Mouse (Mus musculus) limb, embryonic 14.5 days (tissue): ENCODE data around the gene Pkig. TPM values are rescaled to one million over a fixed set of nuclear protein-coding genes. Genes with fewer than 3 reads are reported as not detected.

Source experiments
- ATAC-seq: fragments of 200-750 bp; cut with Nextera tagmentation; 2 replicates; pipeline ENCODE4 v1.8.0; 2017; ENCODE audit warnings: low read depth, moderate number of reproducible peaks, moderate TSS enrichment; ENCODE audit not compliant: low FRiP score
- DNase-seq: peaks from one replicate; pipeline ENCODE4 v3.0.0-alpha.2; 2015; ENCODE audit warnings: low spot score
- H3K27ac ChIP-seq: fragments of 300-500 bp; sonication (generic); replicated peaks from 2 replicates; pipeline ENCODE4 v1.5.1; 2014; ENCODE audit warnings: low read depth, mild to moderate bottlenecking, low read length, moderate library complexity, mixed read lengths
- H3K27me3 ChIP-seq: fragments of 300-500 bp; sonication (generic); 2 replicates; pipeline ENCODE4 v1.6.1; 2014; ENCODE audit warnings: low read length, mixed read lengths; ENCODE audit not compliant: control insufficient read depth, insufficient read depth
- H3K36me3 ChIP-seq: fragments of 300-500 bp; sonication (generic); 2 replicates; pipeline ENCODE4 v1.6.1; 2014; ENCODE audit warnings: mild to moderate bottlenecking, low read length, moderate library complexity, mixed read lengths; ENCODE audit not compliant: control insufficient read depth, insufficient read depth
- H3K4me1 ChIP-seq: fragments of 300-500 bp; sonication (generic); 2 replicates; pipeline ENCODE4 v1.6.1; 2014; ENCODE audit warnings: antibody characterized with exemption, low read length, mixed read lengths; ENCODE audit not compliant: control insufficient read depth, insufficient read depth
- H3K4me2 ChIP-seq: fragments of 300-500 bp; sonication (generic); replicated peaks from 2 replicates; pipeline ENCODE4 v1.6.1; 2014; ENCODE audit warnings: low read depth, mild to moderate bottlenecking, low read length, moderate library complexity; ENCODE audit not compliant: severe bottlenecking
- H3K4me3 ChIP-seq: fragments of 300-500 bp; sonication (generic); replicated peaks from 2 replicates; pipeline ENCODE4 v1.5.1; 2014; ENCODE audit warnings: low read length
- H3K9ac ChIP-seq: fragments of 300-500 bp; sonication (generic); 2 replicates; pipeline ENCODE4 v1.6.1; 2014; ENCODE audit warnings: mild to moderate bottlenecking, low read depth, low read length, moderate library complexity; ENCODE audit not compliant: severe bottlenecking
- H3K9me3 ChIP-seq: fragments of 300-500 bp; sonication (generic); 2 replicates; pipeline ENCODE4 v1.6.1; 2016; ENCODE audit warnings: low read length; ENCODE audit not compliant: control insufficient read depth
- POLR2A ChIP-seq: fragments of 200-500 bp; IDR thresholded peaks from 2 replicates; pipeline ENCODE4 v1.8.0; 2012; ENCODE audit warnings: inconsistent platforms, mild to moderate bottlenecking, moderate library complexity, borderline replicate concordance; ENCODE audit not compliant: insufficient read depth, insufficient read length; ENCODE audit errors: extremely low read depth
- WGBS: fragments of 180-500 bp; shearing (Covaris S2); extraction: QIAGEN DNeasy Blood & Tissue Kit; methylation state at CpG from one replicate; pipeline ENCODE4 v1.1.7; 2014; 5-methylcytosine and 5-hydroxymethylcytosine counted together
- polyA plus RNA-seq, 2 experiments: library from polyadenylated mRNA; depleted of rRNA in 1 of 2; stranded (reverse) in 1 of 2; unstranded in 1 of 2; fragments of >200 nt; fragmentation: Nextera tagmentation in 1 of 2; extraction: Ambion mirVana in 1 of 2; gene quantifications; 2 replicates each; pipeline versions ENCODE4 v1.2.1 to v1.2.3; 2012 to 2014

The Pkig gene
- polyA plus RNA-seq, 2 experiments: 76.1 to 133 TPM

- WGBS: 90% methylated on average over 4 of the region's 4 CpGs
- H3K36me3 ChIP-seq: peaks cover 49% of the 10 kb centered on the region
- no peak for TF ChIP-seq POLR2A
- no peaks in the 10 kb centered on the region for H3K9me3 ChIP-seq
- no peaks in the 10 kb centered on the region for H3K4me1 ChIP-seq
- H3K27me3 ChIP-seq: no peaks in the 10 kb centered on the region
- DNase-seq (no peak), ATAC-seq (no peak)
- H3K4me2 ChIP-seq: no peak overlapping the region
- H3K4me3 ChIP-seq: no peak overlapping the region
- no peak overlapping the region for H3K9ac ChIP-seq
- no peak overlapping the region for H3K27ac ChIP-seq
Measured at GRCm38 (mm10) chr2:163728300-163728699, 70.1 kb downstream of the Pkig start.

GRCm38 (mm10) chr2:163732021-163732420 lies 73.8 kb downstream of the Pkig start:
- H3K9me3 ChIP-seq: no peaks in the 10 kb centered on the region
- WGBS: 89% methylated on average over 11 of the region's 11 CpGs
- no peak for DNase-seq
- H3K4me3 ChIP-seq: no peak overlapping the region
- no peaks in the 10 kb centered on the region for H3K27me3 ChIP-seq
- H3K27ac ChIP-seq: no peak overlapping the region
- H3K36me3 ChIP-seq: peaks cover 30% of the 10 kb centered on the region
- ATAC-seq: no peak
- TF ChIP-seq POLR2A: no peak
- H3K4me2 ChIP-seq: no peak overlapping the region
- H3K4me1 ChIP-seq: no peaks in the 10 kb centered on the region
- H3K9ac ChIP-seq: no peak overlapping the region

GRCm38 (mm10) chr2:163735163-163735562 lies 77.0 kb downstream of the Pkig start:
- Histone ChIP-seq H3K27ac (no peak overlapping the region), H3K4me2 (no peak overlapping the region), H3K36me3 (peaks cover 13% of the 10 kb centered on the region), H3K27me3 (no peaks in the 10 kb centered on the region), H3K9me3 (no peaks in the 10 kb centered on the region), H3K4me1 (no peaks in the 10 kb centered on the region), H3K9ac (no peak overlapping the region), H3K4me3 (no peak overlapping the region)
- TF ChIP-seq POLR2A: no peak
- WGBS: 92% methylated on average over 9 of the region's 9 CpGs
- DNase-seq (no peak), ATAC-seq (no peak)

- Histone ChIP-seq H3K27ac (no peak overlapping the region), H3K4me3 (no peak overlapping the region), H3K4me2 (no peak overlapping the region), H3K36me3 (peaks cover 8% of the 10 kb centered on the region), H3K9me3 (no peaks in the 10 kb centered on the region), H3K4me1 (no peaks in the 10 kb centered on the region), H3K9ac (no peak overlapping the region), H3K27me3 (no peaks in the 10 kb centered on the region)
- no peak for TF ChIP-seq POLR2A
- WGBS: 77% methylated on average over 6 of the region's 6 CpGs
- no peak for ATAC-seq
- no peak for DNase-seq
Measured at GRCm38 (mm10) chr2:163735980-163736379, 77.8 kb downstream of the Pkig start.

- TF ChIP-seq POLR2A: no peak
- H3K27me3 ChIP-seq: no peaks in the 10 kb centered on the region
- 80% methylated on average over 5 of the region's 5 CpGs for WGBS
- no peaks in the 10 kb centered on the region for H3K36me3 ChIP-seq
- H3K9ac ChIP-seq: no peak overlapping the region
- no peaks in the 10 kb centered on the region for H3K9me3 ChIP-seq
- ATAC-seq (no peak), DNase-seq (no peak)
- no peak overlapping the region for H3K4me3 ChIP-seq
- no peaks in the 10 kb centered on the region for H3K4me1 ChIP-seq
- no peak overlapping the region for H3K27ac ChIP-seq
- H3K4me2 ChIP-seq: no peak overlapping the region
Measured at GRCm38 (mm10) chr2:163742656-163743055, 84.5 kb downstream of the Pkig start.

- DNase-seq (no peak), ATAC-seq (no peak)
- no peak overlapping the region for H3K27ac ChIP-seq
- H3K4me1 ChIP-seq: no peaks in the 10 kb centered on the region
- no peak for TF ChIP-seq POLR2A
- no peaks in the 10 kb centered on the region for H3K27me3 ChIP-seq
- WGBS: 49% methylated on average over 6 of the region's 6 CpGs
- no peak overlapping the region for H3K4me3 ChIP-seq
- no peak overlapping the region for H3K9ac ChIP-seq
- H3K36me3 ChIP-seq: no peaks in the 10 kb centered on the region
- no peaks in the 10 kb centered on the region for H3K9me3 ChIP-seq
- no peak overlapping the region for H3K4me2 ChIP-seq
Measured at GRCm38 (mm10) chr2:163743357-163743756, 85.2 kb downstream of the Pkig start.
